Mouse (Mus musculus) lung, adult 18-20 months (tissue): ENCODE measurements around the gene Has1.
A peak's percentile ranks its signal among the peaks of the same experiment; 100 is the strongest.
"Not testable (repeated sequence)": the region's sequence is repeated elsewhere in the genome, so short reads cannot be mapped to it uniquely, and the experiment has no call there.

Experiments used
- DNase-seq, 2 experiments: peaks; one replicate each; pipeline ENCODE4 v3.0.0; 2022; ENCODE audit warnings: mixed read lengths in 2 of 2

Gene Has1

DNA sequence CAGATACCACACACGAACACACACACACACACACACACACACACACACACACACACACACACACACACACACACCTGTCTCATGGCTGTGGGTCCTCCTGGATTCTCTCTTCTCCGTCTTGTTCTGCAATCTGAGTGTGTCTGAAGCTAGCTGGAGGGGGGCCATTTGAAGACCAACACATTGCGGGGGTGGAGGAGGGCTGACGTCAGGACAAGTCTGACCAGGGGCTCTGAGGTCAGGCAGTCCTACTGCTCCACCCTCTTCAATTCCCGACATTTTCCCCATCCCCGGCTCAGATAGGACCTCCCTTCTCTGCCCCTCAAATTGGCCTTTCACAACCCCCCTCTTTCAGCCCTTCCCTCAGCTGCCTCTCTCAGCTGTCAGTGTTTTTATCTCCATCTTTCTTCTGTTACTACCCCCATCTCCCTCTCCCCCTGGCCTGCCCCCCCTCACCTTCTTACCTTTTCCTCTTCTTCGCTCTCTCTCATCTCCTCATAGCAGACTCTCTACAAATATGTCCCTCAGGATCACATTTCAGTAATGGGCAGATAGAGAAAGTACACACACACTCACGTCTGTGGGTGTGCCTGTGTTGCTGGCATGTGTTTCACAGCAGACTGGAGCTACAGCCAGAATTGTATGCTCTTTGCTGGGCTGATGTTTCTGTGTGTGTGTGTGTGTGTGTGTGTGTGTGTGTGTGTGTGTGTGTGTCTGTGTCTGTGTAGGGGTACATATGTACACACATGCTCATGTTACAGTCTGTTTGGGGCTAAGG is at the start of gene Has1:
Gene Has1, minus strand, starts transcription at position 142 of the 775 bp plus-strand sequence.
- DNase-seq = no peak

DNA sequence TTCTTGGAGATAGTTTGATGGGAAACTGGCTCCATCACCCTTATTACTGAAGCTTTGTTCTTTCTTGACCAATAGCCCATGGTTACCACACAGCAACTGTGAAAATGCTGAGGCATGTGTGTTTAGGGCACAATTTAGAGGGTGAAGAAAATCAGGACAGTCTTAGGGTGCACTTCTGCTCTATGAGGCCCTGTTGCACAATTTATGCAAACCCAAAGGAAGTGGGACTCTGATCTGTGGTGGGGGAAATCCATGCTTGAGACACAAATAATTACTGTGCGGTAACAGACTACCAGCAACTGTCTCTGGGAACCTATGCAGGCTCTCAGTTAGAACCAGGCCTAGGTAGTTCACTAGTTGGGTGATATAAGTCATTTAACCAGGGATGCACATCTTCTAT is 45.8 kb upstream of the Has1 start:
- DNase-seq = peak; percentile 15 to 16

DNA sequence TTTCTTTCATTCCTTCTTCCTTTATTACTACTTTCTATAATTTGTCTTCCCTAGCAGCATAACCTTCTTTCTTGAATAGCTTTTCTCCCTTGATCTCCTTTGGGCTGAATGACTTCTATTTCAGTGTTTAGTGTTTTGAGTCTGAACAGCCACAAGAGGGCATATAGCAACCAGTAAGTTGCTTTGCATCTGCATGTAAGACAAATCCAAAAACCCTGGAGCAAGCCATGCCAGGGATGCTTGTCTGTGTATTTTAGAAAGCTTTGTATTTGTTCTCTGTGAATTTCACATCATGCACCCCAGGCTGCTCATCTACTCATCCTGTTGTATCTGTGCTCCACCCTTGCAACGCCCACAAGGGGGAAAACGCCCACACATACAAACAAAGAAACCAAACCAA is 44.3 kb upstream of the Has1 start:
- no peak for DNase-seq

DNA sequence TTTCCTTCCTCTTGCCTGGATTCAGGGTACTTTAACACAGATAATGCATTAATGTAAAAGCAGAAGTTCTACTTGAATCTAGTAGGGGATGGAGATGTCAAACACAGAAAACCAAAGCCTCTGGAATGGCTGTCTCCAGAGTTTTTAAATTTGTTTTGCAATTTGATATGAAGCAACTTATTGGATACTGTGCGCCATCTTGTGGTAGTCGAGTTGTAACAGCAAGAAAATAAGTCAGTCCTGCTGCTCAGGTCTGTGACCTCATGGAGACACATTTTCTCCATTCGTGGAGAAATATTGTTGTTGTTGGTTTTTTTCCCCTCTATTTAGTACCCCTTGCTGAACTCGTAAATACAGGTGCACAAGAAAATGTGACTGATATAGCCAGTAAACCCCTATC is 41.0 kb upstream of the Has1 start:
- peak in 1 of 2 experiments; percentile 41 for DNase-seq

DNA sequence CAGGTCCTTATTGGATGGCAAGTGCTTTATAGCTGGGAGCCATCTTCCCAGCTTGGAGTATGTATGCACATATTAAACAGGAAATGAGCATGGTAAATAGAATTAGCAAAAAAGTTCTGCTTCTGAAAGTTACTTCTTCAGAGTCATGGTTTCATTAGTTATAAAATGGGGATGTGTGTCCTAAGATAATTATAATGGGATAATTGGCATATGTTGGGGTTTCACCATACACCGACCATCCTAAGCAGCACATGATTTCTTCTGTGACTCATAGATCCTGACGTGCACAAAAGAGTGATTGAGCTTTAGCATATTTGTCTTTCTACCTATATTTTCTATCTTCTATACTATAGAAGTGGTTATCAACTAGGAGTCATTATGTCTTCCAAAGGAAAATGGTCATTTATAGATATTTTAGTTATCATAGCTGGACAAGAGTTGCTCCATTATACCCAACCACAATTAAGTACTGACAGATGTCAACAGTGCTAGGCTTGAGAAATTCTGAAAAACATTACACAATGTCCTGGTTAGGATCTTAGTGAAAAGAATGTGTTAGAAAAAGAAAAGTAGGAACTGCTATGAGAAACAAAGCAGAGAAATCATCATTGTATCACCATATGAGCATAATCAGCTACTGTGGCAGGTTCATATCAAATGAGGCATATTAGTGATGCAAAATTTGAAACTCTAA is 34.9 kb upstream of the Has1 start:
- DNase-seq = no peak

DNA sequence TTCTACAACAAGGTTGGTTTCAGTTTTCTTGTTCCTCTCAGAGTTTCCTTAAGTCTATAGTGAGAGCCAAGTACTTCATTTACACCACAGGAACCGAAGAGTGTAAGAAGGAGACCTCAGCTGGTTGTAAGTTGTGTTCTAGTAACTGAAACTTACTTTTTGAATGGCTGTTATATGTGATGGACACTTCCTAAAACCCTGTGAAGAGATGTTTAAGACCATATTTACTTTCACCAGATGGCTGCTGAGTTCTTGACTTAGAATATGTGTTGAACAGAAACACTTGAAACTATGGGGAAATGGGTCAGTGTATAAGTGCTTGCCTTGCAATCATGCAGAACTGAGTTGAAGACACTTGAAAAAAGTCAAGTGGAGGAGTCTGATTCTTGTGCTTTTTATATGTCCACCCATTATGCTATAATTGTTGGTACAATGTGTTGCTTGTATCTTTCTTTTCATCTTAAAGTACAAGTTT is 32.8 kb upstream of the Has1 start, which contains the start of the genes Fpr2 and Fpr3:
Gene Fpr2, plus strand, starts transcription at position 51 of the 475 bp plus-strand sequence.
Gene Fpr3, plus strand, starts transcription at position 79 of the 475 bp plus-strand sequence.
- DNase-seq = no peak

DNA sequence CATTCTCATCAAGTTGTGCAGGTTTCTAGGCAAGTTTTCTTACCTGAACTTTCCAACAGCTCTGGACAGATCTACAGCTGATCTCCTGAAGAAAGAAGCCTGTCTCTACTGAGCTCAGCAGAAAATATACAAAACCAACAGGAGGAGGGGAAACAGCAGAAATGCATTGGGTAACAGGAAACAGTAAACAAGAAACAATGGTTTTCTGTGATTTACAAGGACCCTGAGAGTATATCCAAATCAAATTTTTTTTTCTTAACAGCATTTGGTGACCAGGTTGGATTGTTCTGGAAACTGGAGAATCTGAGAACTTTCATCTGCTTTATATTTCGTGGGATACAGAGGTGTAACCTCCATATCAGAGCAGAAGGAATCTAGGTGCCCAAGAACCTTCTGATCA is 28.8 kb upstream of the Has1 start, which contains the start of gene Fpr1:
Gene Fpr1, minus strand, starts transcription at position 101 of the 400 bp plus-strand sequence.
- no peak for DNase-seq

DNA sequence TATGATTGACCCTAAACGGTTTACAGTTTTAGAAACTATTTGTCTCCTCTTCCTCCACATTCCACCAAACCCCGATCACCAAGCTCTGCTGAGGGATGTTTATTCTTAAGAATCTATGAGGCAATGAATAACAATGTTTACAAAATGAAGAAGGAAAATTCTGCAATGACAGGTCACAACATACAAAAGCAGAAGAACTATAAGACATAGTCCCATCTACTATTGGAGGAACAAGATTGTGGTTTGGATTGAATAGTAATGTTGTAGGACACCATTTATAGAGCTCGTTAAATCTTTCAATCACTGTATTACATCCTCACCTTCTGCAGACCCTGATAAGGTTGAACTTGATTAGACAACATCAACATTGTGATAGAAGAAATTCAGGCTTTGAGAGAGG is 27.7 kb upstream of the Has1 start:
- DNase-seq = no peak

DNA sequence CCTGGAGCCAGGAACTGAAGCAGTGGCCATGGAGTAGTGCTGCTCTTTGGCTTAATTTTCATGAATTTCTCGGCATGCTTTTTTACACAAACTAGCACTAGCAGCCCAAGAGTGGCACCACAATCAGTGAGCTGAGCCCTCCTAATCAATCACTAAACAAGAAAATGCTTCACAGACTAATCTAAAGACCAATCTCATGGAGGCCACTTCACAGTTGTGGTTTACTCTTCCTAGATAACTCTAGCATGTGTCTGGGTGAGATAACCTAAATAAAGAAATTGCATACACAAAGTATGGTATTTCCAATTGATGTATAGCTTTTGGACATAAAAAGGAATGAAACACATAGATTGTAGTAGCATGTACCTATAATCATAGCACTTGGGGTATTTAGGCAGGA is 24.3 kb upstream of the Has1 start:
- no peak for DNase-seq

DNA sequence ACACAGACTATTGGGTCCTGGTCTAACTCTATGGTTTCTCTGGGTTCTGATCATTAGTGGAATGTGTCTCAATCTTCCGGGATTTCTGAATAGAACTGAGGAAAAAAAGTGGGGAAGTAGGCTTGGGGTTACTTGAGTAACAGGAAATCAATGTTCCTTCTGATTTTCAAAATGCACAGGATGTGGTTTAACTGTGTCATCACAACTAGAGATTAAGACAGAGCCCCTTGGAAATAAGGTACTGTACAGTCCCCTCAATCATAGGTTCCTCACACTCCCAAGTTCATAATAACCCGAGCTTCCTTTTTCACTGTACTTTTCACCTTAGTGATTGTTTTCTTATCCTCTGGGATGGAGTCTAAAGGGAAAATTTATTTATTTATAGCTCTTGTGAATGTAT is 16.7 kb upstream of the Has1 start:
- no peak for DNase-seq

DNA sequence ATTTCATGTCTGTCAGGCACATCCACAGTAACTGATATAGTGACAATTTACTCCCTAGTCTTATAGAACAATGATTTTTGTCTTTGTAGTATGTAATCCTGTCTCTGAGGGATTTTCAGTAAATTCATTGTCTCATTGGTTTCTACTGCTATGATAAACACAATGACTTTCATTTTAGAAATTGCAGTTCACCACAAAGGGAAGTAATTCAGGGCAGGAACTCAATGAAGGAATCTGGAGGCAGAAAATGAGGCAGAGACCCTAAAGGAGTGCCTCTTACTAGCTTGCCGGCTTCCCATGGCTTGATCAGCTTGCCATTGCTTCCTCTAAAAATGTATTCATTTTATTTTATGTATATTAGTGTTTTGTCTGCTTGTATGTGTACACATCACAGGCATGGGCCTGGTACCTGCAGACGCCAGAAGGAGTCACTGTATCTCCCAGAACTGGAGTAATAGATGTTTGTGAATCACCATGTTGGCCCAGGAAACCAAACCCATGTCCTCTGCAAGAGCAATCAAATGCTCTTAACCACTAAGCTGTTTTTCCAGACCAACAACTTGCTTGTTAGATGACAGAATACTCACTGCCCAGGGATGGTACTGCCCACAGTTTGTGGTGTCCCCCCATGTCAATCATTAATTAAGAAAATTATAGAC is 16.0 kb upstream of the Has1 start:
- DNase-seq = no peak

DNA sequence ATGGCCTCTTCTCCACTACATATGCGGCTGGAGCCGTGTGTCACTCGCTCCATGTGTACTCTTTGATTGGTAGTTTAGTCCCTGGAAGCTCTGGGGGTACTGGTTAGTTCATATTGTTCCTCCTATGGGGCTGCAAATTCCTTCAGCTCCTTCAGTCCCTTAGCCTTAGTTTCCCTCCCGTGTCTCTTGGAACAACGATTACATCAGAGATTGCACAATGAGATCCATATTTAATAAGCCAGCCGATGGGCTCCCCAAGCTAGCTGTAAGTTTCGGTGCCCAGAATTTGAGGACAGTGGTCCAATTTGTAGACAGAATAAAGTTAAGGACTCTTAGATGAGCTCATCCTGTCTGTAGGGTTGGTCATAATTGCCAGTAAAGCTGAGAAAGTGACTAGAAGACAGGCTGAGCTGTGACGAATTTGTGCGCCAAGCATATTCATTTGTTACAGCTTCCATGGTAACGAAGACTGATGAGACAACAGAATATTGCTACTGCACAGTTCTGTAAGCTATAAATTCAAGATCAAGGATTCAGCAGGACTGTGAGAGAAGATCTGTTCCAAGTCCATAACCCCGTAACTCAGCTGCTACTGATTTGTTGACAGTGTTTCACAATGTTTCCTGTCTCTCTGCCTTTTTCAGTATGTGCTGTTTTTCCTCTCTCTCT is 11.9 kb upstream of the Has1 start:
- DNase-seq = peak in 1 of 2 experiments; percentile 15

DNA sequence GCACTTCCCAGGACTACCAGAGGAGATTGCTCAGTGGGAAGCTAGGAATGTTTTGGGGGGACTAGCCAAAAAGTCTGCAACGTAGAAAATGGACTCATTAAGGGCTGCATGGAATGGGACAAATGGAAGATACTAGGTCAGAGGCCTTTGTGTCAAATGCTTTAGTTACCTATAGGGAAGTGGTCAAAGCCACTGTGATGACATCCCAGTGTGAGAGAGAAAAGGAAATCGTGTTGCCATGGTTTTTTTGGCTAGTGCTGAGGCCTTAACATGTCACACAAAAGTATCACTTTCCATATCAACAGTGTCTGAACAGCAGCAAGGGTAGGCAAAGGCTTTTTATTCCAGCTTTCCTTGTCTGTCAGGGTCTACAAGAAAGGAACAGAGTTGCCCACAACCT is 10.2 kb upstream of the Has1 start:
- peak in 1 of 2 experiments; percentile 23 for DNase-seq

DNA sequence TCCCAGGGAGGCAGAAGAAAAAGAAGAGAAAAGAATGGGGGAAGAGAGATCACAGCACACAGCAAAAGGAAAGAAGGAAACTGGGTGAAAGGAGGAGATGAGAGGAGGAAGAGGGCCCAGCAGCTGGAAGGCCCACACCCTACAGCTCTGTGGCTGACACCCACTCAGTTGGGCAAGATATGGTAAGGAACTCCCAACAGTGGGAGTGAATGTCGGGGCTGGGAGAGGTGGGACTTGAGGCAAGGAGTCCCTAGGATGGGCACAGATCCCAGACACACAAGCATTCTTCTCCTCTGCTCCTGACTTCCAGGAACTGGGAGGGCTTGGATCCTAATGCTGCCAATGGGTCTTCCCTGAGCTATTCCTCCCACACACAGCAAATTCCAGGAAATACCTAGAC is 7.4 kb upstream of the Has1 start:
- peak; percentile 48 to 54 for DNase-seq

DNA sequence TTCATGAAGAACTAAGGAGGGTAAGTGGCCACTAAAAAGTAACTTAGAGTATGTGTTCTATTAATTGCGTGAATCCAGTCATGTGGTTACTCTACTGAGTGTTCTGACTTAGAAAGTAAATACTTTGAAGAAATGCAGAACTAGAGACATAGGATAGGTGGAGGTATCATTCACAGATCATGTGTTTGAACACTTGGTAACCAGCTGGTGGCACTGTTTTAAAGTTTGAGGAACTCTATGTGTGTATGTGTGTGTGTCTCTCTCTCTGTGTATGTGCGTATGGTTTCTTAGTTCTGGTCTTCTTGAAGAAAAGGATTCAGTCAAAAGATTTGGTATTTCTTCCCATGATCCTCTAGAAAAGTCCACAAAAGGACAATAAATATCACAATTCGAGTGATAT is 5.1 kb upstream of the Has1 start:
- no peak for DNase-seq

DNA sequence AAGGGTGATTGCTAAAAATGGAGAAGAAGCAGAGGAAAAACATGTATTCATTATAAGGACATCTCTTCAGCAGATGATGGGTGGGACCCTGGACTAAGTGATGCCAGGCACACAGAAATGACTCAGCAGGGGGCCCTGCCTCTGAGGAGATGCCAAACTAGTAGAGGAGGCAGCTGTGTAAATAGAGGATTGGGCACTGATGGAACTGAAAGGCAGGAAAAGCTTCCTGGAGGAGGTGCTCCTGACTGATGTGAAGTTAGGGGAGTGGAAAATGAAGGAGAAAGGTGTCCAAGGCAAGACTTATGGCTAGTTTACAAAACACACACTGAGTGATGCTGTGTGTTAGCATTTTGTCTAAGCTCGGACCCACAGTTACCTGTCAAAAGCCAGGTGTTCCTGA is 2.4 kb upstream of the Has1 start:
- no peak for DNase-seq

DNA sequence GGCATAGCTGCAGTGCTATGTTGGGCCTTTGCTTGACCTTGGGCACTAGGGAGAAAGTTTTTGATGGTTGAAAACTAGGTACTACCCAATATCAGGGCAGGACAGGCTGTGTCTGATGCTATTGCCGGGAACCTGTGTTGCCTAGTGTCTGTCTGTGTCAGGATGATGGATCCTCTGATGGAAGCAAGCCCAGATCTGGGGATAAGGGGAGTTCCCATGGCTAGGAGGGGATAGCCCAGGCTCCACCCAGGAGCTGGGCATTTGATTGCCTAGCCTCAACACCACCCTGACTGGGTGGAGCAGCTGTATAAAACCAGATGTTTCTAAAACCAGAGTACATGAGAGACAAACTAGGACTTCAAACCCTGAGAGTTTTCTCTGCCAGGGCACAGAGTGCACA is 1.6 kb upstream of the Has1 start:
- peak in 1 of 2 experiments; percentile 31 for DNase-seq

DNA sequence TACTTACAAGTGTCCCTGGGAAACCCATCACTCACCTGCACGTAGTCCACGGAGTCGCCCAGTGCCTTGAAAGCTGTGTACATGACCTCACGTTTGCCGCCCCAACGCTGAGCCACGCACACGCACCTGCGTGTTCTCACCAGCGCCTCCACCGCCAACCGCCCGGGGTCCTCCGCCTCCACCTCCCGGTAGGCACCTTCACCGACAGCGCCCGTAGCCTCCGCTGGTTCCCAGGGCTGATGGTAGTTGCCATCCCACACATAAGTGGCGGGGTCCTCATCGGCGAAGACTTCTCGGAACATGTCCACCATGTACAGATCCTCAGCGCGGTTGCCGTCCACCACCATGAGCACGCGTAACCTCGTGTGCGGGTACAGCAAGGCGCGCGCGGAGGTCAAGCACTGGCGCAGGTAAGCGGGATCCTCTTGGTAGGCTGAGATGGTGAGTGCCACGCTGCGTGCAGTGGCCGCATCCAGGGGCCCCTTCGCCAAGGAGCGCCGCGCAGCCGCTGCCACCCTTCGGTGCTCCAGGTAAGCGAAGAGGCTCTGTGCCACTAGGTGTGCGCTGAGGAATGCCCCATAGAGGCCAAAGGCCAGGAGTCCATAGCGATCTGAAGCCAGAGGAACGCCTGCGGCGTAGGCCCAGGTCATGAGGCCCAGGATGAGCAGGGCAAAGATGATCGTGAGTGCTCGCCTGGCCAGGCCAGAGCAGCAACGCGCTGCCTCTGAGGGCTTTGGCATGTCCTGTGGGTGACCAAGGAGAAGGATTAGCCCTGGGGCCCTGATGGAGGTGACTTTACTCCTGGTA is 4.9 kb downstream of the Has1 start:
- DNase-seq = no peak

DNA sequence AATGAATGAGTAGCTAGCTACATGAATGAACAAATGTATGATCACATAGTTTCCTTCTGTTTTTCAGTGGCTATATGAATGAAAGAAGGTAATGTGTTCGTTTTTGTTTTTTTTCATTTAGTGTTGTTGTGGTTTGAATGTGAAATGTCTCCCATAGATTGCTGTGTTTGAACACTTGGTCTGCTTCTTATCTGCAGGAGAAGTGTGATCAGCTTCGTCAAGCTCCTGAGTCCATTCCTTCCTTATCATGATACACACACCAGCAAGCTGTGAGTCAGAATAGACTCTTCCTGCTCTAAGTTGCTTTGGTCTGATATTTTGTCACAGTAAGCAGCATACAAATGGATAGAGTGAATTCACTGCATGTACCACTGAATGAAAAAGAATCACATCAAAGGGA is 6.0 kb downstream of the Has1 start:
- no peak for DNase-seq

DNA sequence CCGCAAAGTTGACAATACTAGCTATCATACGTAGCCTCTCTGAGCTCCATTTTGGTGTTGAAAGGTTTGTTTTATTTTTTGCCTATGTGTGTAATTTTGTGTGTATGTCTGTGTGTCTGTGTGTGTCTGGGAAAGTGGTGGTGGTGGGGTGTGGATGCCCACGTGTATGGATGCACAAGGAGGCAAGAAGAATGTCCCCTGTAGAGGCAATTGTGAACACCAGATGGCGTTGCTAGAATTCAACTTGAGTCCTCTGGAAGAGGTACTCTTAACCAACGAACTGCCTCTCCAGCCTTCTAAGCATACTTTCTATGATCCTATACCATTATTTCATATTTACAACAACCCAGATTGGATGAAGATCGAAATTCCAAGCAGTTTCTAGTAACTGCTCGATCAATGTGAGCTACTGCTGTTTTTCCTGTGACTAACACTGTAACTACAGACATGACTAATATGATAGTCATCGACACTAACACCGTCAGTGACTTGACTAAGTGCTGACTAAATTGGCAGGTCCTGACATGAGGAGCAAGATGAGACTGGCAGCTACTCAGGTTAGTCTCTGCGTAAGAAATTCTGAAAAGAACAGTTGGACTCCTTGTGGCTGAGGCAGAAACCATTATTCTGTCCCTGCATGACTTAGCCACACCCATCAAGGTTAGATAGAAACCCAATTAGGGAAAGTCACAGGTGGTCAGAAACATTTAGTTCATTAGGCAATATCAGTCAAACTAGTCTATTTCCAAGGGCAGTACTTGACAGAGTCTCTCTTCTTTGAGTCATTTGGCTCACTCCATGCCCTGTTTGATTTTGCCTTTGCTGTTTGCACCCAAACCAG is 9.6 kb downstream of the Has1 start:
- peak in 1 of 2 experiments; percentile 35 for DNase-seq

DNA sequence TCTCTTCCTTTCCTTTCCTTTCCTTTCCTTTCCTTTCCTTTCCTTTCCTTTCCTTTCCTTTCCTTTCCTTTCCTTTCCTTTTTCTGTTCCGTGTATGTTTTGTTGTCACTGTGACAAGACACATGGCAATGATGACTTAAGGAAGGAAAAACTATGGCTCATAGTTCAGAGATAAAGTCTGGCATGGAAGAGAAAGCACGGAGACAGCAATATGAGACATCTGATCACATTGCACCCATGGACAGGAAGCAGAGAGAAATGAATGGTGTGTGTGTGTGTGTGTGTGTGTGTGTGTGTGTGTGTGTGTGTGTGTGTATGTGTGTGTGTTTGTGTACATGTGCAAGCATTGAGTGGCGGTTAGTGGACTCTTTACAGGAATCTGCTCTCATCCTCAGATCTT is 10.4 kb downstream of the Has1 start:
- not testable (repeated sequence) for DNase-seq
